Mouse (Mus musculus) 3134 (cell line): ENCODE data around the gene Micall1.
A peak's percentile ranks its signal among the peaks of the same experiment; 100 is the strongest.

Source experiments
- DNase-seq: peaks from one replicate; pipeline ENCODE4 v3.0.0-alpha.2; 2011; ENCODE audit warnings: low spot score; ENCODE audit not compliant: insufficient read length; ENCODE audit errors: extremely low read depth

The Micall1 gene

DNA sequence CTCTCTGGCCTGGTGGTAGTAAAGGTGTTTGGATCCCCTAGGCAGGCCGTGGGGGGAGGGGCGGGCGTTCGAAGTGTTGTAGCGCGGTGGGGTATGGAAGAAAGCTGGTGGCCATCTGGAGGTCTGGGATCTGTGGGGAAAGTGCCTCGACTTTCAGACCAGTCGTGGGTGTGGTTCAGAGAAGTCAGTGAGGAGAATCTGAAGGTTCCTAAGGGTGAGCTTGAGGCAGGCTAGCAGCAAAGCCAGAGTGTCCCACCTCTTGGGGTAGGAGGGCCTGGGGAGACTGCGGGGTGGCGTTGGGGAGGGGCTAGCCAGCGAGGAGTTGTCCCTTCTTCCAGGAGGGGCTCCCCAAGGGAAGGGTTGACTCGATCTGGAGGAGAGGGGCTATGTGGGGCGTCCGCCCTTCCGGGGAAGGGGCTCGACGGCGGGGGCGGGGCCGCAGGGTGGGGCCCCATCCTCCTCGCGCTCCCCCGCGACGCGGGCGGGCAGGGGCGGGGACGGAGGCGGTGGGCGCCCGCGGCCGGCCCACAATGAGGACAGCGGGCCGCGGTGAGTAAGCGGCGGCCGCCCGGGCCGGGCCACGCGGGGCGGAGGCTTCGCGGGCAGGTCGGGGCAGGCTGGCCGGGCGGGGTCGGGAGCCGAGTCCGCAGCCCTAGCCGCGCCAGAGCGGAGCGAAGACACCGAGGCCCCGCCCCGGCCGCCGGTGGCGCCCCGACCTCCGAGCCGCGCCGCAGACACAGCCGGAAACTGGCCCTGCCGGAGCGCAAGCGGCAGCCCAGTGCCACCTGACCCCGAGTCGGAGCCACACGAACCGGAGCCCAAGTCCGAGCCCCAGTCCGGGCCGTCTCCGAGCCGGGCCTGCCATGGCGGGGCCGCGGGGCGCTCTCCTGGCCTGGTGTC is at the start of gene Micall1:
Micall1 (plus strand) TSS at position 478 of the 900 bp plus-strand sequence.
- DNase-seq, result peak; percentile 86

DNA sequence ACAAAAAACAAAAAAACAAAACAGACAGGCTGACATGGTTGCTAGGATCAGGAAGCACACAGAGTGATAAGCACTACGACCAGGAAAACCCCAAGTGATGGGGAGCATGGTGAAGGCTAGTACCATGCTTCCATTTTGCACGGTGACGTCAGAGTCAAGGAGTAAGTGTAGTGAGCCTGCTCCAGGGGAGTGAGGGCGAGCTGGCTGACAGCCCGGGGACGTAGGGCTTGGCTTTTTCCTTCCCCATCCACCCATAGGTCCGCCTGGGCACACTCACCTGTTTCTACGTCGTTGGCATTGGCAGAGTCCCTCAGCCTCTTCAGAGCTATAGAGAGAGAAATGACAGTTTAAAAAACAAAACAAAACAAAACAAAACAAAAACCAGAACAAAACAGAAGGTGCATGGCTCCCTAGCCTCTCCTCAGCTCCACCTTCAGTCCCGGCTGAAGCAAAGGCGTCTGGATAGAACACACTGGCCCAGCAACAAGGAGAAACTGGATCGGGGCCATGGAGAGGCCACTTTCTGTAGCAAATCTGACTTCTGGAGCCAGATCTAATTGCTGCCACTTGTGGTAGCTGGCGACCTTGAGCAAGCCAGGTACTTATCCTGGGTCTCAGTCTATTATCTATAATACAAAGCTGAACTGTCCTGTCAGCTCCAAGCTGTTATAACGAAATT is 47.7 kb upstream of the Micall1 start:
- no peak for DNase-seq

DNA sequence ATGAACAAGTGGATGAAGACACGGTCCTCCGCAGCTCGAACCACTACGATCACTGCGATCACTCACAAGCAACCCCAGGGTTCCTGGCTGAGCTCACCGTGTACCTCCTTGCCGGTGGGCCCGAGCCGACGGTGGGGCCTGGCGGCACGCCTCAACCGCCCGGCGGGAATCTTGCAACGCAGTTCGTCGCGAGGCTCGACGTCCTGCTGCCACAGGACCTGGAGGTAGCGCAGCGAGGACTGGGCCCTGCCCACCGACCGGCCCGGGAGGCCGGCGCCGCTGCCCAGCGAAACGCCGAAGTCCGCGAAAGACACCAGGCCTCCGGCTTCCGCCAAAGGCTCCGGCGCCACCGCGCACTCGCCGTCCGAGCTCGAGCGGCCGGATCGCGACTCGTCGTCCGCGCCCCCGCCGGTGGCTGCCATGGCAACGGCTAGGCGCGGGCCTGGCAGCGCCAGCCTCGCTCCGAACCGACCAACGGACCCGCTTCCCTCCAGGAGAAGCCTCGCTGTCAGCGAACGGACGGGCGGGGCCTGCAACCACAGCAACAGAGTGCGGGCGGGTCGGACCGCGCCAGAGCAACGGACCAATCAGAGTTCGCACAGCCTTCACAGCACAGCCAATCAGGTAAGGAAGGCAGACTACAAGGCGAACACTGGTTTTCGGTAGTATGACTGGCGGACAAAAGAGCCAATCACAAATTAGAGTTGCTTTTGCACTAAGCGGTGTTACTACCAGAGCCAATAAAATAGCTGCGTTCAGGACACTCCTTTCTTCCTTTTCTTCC is 46.1 kb upstream of the Micall1 start, which contains the start of gene Ankrd54:
Ankrd54 (minus strand) TSS at position 518 of the 784 bp plus-strand sequence.
- peak; percentile 98 for DNase-seq

DNA sequence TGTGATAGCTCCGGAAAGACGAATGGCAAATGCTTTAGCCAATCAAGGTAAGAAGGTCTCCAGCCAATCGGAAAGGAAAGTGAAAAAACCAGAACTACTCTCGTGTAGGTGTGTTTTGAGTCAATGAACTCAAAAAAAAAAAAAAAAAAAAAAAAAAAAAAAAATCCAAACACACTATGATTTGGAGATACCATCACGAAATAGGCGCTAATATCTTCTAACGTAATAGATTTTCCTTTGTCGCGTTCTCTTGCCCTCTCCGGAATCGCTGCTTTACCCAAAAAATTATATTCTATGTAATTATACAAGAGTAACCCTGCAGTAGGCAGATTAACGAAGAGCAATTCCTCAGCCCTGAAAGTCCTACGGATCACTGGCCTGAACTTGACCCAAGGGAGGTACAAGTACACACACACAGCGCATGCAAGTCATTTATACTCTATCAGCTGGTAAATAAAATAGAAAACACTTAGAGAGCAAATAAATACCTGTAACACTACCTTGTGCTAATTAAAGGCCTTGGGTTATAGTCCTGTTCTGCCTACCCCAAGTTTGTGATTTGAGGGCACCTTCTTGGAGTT is 45.4 kb upstream of the Micall1 start:
- DNase-seq, result no peak

DNA sequence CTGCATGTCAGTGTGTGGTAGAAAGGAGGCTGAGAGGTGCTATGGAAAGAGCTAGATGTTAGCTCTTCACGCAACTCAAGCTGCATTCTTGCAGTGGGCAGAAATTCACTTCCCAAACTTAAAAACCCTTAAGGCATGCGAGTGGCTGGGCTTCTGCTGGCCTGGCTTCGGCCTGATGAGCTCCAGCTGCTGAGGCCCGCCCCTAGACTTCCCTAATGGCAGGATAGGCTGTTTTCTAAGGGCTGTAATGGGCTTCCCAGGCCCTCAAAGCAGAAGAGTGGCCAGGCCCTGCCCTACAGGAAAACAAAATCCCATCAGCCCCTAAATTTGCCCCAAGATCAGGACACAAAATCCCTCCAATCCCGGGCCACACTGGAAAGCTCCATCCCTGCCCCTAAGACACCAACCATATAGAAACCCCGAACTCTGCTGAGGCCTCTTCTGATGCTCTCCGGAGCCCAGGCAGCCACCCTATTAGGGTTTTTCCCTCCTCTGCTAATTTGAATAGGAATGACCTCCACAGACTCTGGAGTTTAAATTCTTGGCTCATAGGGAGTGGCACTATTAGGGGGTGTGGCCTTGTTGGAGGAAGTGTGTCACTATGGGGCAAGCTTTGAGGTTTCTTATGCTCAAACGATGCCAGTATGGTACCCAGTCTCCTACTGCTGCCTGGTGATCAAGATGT is 43.5 kb upstream of the Micall1 start:
- DNase-seq, result peak; percentile 43

DNA sequence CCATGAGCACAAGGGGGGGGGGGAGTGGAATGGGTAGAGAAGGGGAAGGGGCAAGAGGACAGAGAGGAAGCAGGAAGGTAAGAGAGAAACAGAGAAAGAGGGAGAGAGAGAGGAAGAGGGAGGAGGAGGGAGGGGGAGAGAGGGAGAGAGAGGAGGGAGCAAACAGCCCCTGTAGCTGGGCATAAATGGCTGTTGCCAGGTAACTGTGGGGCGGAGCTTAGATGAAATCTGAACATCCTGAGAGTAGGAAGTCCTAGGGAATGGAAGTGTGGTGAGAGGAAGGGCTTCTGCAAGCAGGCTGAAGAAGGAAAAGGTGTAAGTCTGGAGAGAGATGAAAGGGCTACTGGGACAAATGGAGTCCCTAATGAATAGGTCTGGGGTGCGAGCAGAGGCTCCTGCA is 42.4 kb upstream of the Micall1 start:
- DNase-seq, result no peak

DNA sequence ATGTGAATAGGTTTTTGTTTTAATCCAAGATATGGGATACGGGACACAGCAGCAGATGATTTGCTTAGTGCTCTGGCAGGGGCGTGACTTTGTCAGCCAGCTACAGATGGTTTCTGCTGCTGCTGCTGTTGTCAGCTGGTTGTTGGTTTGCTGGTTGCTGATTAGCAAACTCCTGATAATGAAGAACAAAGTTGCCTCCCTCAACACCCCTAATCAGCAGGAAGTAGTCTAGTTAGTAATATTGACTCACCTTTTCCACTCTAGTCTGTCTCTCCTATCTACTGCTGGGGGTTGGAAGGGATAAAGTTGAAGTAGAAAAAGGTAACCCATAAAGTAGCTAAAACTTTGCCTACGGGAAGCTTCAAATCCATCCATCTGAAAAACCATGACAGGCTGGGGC is 41.1 kb upstream of the Micall1 start:
- no peak for DNase-seq

DNA sequence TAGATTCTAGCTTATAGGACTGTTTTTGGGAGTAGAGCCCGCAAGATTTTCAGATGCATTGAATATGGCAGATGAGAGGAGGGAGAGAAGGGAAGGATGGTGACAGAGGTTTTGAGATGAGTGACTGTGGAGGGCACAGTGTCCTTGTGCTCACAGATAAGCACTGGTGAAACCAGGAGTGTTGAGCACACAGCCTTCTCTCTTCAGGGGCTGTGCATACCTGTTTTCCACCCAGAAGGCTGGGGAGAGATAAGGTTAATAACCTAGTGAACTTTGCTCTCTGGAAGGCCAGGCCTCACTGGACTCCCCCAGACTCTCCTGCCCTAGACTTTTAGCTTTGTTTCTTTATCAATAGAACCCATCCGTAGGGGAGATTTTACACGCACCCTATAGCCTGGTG is 40.3 kb upstream of the Micall1 start:
- no peak for DNase-seq

DNA sequence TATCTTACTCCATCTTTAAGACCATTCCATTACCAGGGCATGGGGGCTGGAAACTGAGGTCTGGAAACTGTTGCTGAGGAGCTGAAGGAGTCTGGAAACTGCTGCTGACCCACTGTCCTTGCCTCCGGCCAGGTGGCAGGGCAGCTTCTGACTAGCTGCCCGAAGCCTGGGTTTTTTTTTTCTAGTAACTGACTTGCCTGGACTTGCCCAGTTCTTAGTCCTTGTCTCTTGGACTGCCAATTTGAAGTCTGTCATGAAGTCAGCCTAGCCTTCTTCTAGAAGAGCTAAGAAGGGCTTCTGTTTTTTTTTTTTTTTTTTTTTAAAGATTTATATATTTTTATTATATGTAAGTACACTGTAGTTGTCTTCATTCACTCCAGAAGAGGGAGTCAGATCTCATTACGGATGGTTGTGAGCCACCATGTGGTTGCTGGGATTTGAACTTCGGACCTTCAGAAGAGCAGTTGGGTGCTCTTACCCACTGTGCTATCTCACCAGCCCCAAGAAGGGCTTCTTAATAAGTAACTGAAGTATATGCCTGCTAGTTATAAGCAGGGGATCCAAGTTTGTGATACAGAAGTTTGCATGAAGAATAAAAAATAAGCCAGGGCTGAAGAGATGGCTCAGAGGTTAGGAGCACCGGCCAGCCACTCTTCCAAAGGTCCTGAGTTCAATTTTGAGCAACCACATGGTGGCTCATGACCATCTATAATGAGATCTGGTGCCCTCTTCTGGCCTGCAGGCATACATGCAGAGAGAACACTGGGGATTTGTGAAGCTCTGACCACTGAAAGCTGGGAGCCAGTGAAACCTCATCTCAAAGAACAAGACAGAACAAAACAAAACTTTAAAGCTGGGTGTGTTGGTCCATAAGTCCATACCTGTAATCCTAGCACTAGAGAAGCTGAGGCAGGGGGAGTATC is 37.3 kb upstream of the Micall1 start:
- peak; percentile 33 for DNase-seq

DNA sequence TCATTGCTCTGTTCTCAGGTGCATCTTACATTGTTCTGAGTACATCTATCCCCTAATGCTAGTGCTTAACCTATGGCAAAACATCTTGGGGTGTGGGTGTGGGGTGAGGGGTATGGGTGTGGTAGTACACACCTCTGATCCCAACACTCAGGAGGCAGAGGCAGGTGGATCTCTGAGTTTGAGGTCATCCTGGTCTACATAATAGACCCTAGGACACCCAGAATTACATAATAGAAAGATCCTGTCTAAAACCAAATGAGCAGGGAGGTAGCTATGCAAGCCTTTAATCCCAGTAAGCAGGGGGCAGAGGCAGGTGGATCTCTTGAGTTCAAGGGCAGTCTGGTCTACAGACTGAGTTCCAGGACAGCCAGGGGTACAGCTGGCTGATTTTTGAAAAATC is 34.9 kb upstream of the Micall1 start:
- DNase-seq, result no peak

DNA sequence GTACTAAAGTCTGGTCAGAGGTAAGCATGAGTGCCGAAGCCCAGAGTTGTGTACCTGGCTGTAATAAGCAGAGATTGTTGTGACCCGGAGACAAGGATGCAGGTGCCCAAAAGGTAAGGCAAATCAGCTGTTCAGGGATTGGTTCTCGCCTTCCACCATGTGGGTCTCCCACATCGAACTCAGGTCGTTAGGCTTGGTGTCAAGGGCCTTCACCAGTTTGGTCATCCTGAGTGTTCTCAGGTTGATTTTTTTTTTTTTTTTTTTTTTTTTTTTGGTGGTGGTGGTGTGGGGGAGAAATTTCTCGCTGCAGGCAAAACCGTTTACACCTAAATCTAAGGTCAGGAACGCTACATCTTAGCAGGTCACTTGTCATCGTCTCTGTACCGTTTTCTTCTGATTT is 34.3 kb upstream of the Micall1 start:
- DNase-seq, result no peak

DNA sequence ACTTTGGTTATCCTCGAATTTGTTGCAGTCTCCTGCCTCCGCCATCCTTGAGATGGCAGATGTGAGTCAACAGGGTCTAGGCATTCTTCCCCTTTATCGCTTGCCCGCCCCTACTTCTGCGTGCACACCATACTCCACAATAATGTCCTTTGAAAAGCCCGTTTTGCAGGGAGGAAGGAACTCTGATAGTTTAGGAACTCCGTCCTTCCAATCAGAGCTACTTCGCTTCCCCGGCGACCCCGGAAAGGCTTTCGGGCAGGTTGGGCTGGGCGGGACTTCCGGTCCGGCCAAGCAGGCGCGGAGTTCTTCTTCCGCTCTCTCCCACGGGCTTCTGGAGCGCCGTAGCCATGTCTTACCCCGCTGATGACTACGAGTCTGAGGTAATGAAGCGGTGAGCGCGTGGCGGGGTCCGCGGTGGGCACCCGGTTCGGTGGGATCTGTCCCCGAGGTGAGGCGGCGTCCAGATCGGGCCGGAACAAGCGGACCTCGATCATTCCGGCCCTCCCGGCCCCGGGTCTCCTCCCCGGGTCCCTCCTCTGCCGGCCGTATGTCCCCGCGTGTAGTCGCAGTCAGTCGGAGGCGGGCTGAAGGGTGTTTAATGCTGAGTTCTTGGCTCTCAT is 33.7 kb upstream of the Micall1 start, which contains the start of gene Eif3l:
Eif3l (plus strand) TSS at position 267 of the 620 bp plus-strand sequence.
- peak; percentile 86 for DNase-seq

DNA sequence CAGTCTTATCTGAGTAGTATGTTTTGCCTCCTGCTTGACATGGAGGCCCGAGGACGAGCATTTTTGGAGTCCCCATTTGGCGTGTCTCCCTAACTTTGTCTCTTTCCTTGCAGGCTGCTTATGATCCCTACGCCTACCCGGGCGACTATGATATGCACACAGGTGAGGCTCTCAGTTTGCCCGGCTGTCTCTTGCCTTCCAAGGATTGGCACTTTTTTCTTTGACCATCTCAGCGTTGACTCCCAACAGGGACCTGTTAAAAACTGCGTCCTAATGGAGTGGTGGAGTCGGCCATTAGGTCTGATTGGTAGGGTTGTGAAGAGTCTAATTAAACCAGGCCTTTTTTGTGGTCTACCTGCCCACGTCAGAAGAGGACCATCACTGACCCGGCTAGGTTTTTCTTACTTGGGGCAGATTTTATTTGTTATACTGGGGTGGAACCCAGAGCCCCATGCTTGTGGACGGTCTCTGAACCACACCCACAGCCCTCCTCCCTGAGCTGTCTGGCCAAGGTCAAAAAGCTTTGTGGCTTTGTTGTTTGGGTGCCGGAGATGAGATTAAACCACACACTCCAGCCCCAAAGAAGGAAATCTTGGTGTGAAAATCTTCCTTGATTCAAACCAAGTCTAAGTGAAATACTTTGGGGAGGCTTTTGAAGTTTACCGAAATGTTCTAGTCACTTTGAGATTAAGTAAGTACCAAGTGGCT is 32.9 kb upstream of the Micall1 start:
- no peak for DNase-seq

DNA sequence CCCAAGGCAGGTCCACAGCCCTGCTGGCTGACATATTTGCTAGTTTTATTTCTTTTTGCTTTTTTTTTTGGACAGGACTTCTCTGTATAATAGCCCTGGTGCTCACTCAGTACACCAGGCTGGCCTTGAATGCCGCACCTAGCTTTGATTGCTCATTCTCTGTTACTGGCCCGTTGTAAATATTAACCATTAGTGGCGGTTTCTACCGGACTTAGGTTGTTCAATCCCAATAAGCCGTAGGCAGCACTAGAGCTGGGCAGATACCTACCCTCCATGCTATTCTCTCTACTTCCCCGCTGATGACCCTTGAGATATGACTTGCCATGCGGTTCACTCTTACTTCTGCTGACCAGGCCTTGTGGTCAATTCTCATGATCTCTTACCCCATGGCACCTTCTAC is 29.1 kb upstream of the Micall1 start:
- DNase-seq, result no peak

DNA sequence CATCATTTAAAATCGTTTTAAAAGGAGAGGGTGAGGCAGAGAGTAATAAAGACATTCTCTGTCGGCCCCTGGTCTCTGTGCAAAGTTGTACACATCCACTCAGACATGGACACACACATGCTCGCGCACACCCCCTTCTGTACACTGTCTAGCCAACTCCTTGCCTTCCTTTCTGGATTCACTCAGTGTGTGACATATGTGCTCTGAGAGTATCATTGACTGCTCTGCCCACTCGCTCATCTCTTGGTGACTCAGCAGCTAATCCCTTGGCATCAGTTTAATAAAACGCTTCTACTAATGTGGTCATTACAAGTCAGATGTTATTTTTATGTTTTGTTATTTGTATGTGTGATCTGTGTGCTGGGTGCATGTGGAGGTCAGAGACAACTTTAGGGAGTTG is 16.4 kb upstream of the Micall1 start:
- no peak for DNase-seq

DNA sequence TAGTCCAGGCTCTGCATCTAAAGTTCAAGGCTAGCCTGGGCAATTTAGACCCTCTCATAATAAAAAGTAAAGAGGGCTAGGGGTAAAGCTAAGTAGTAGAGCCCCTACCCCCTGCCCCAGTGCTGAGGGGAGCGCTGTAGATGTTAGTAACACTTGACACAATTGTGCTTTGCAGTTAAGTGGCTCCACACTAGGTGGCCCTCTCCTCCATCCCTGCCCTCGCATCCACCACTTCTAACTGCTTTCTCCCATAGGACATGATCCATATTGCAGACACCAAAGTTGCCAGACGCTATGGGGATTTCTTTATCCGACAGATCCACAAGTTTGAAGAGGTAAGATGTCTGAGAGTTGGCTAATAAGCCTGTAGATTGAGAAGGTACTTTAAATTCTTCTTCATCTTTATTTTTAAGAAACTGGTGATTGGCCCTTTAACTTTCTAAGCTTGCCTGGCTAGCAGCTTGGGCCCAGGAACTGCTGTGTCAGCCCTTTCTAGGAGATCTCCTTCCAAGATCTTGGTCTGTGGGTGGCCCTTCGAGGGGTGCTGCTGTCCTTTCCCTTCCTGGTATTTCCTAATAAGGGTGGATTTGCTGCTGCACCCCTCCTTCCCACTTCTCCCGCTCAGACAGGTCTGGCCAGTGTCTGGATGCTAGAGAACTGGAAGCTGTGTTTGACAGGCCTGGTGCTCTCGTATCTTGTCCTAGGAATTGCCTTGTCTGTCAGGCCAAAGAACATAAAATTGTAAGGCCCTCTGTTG is 15.4 kb upstream of the Micall1 start:
- no peak for DNase-seq

DNA sequence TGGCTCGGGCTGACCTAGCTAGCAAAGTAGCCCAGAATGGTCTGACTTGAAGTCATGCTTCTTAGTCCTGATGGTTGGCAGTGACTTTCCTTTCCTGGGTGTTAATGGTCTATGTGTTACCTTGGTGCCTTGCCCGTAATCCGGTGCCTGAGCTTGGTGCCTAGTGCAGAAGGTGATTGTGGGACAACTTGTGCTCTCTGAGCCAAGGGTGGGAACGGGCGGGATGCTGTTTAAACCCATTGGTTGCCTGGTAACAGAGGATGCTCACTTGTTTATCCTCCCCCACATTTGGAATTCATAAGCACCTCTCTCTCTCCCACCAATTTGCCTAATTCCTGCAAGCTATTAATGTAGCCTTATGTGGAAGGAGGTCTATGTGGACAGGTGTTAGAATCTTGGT is 13.2 kb upstream of the Micall1 start:
- DNase-seq, result no peak
